Mouse (Mus musculus): ENCODE measurements around the gene Ablim1. TPM values are rescaled to one million over a fixed set of nuclear protein-coding genes. Genes with fewer than 3 reads are reported as not detected.

Ablim1 gene
- total RNA-seq (2021), result 10 to 100 TPM; 66.9 to 79.0 TPM

DNA sequence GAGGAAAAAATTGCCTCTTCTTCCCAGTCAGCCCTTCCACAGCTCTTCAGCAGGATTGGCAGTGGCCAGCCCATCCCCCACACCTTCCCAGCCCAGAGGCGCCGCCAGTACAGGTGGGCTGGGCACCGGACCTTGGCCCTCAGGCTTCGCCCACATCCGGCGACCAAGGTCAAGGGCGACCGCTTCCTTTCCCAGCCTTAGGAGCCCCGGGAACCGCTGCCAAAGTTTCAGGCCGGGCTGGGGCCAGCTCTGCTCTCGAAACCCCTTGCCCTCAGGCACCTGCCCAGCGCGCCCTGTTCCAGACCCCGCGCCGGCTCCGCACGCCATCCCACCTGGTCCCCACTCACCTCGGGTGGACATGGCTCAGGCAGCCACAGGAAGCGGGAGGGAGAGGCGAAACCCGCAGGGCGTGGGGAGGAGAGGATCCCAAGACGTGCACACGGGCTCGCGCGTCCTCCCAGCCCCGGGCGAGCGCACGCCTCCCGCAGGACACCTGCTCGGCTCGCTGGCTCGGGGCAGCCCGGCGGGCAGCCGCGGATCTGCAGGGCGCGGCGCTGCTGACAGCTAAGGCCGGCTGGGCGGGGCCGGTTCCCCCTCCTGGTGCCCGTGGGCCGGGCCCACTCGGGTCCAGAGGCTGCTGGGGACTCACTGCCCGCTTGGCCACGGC is at the start of gene Ablim1:
Ablim1 (minus strand) TSS at position 574 of the 667 bp plus-strand sequence.
- DNase-seq (ENCODE audit: extremely low spot score in 1 of 2, low spot score in 1 of 2), result peak; percentile 29 to 46

DNA sequence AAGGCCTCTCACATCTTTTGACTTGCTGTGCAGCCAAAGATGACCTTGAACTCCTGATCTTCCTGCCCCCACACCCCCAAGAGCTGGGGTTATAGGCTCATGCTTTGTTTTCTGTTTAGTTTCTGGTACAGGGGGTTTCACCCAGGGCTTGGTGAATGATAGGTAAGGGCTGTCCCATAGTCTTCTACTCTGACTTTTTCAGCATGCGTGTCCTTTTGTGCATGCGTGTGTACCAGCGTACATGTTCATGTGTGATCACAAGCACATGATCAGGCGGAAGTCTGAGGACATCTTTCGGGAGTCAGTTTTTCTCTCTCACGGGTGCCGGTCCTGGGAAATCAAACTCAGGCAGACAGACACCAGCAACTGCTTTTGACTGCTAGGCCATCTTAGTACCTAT is 48.8 kb upstream of the Ablim1 start:
- no peak for DNase-seq (ENCODE audit: extremely low spot score in 1 of 2, low spot score in 1 of 2)

DNA sequence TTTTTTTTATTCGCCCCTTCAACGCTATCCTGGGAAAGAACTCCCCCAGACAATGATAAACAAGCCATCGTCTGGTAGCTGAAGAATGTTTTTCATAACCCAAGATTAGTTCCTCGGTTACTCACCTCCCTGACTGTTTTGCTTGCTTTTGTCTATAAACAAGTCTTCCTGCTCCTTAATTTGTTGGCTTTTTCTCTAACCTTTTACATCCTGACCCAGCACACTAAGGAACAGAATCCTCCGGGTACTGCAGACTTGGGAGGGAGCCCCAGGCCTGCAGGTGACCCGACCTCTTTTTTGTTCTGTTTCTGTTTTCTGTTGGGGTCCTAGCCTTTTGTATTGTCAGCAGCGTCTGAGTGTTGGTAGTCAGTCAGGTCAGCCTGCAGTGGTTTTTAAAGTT is 48.4 kb upstream of the Ablim1 start:
- DNase-seq (ENCODE audit: extremely low spot score in 1 of 2, low spot score in 1 of 2), result no peak

DNA sequence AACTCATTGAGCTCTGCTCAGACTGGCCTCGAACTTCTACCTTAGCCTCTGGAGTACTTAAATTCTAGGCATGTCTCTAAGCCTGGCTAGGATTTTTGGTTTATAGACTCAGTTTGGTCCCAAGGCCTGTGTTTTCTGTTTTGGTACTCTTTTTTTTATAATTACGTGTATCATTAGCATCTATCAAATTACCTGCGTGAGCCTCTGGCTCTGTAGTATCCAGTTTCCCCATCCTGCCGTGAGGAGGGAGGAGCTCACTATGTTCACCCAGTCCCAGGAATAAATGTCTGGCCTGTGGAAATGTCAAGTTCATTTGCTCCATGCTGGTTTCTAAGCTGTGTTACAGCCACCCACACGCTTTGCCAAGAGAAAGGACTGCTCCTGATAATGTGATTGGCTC is 47.9 kb upstream of the Ablim1 start:
- DNase-seq (ENCODE audit: extremely low spot score in 1 of 2, low spot score in 1 of 2), result no peak

DNA sequence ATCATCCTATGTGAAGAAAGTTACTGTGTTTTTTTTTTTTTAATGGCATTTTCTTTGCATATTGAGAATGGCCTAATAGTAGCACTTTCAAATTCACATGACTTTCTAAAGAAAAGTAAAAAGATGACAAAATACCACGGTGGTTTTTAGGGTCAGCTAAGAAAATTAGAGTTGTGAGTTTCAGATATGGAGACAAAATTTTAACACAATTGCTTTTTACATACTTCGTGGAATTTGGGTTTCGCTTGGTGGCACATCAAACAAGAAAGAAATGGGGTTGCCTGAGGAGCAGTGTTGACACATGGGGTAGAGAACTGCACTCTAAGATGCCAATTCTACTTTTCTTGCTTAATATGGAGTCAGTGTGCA is 47.2 kb upstream of the Ablim1 start:
- no peak for DNase-seq (ENCODE audit: extremely low spot score in 1 of 2, low spot score in 1 of 2)

DNA sequence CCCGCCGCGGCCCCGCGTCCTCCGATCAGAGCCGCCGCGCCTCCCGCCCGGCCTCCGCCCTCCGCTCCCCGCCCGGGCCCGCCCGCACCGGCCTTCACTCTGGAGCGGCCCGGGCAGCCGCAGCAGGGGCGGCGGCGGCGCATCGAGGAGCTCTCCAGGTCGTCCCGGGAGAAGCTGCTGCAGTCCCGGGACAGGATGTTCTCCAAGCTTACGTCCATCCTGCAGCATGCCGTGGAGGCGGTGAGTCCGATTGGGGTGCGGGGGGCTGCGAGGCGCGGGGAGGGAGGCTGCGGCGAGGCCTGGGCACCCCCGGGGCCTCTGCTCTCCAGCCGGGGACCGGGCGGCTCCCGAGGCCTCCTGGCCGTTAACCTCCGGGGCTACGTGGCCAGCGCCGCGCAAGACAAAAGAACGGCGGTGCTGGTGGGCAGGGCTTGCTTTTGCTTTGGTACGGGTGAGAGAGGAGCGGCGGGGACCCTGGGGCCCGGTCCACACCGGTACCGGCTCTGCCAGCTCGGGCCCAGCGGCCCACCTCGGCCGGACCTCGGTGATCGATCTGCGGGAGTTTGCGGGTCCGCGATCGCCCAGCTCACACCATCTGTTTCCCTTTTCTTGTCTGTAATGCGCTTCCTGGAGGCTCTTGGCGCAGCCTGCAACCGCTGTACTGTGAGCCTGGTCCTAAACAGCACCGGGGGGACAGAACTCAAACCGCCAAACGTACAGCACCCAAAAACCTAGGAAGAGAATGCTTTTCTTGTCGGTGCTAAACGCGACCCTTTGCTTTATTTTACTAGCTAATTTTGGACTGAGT is 46.6 kb upstream of the Ablim1 start:
- DNase-seq (ENCODE audit: extremely low spot score in 1 of 2, low spot score in 1 of 2), result peak; percentile 30 to 63

DNA sequence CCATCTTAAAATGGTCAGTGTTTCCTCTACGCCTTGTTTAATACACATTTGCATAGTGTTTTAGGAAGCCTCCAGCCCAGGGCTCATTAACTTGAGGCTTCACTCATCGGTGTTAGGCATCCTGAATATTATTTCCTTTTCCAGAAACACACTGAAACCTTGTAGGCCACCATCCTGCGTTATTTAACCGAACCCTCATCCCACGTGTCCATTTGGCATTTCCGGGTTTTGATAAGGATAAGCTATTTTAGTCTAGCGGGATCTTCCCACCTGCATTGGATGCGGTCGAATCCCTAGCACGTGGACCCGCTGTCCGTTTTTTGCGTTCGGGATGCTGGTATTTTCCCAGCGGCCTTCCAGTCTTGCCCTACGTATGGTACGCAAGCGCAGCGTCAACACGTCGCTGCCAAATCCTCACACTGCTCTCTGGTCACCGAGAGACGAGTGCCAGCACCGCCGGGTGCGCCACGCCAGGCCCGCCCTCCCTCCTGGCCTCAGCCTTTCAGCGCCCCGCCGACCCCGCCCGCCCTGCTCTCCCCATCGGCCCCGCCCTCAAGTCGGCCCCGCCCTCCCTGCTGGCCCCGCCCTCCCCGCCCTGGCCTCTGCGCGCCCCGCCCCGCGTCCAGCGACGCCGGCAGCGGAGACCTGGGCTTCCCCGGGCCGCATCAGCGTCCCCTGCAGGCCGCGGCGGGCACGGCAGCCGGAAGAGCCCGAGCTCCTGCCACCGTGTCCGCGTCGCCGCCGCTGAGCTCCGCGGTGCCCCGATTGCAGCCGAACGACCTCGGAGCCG is 45.8 kb upstream of the Ablim1 start, which contains the start of gene Fam160b1:
Fam160b1 (plus strand) TSS at position 340 of the 790 bp plus-strand sequence.
- peak; percentile 92 for DNase-seq (ENCODE audit: extremely low spot score in 1 of 2, low spot score in 1 of 2)

DNA sequence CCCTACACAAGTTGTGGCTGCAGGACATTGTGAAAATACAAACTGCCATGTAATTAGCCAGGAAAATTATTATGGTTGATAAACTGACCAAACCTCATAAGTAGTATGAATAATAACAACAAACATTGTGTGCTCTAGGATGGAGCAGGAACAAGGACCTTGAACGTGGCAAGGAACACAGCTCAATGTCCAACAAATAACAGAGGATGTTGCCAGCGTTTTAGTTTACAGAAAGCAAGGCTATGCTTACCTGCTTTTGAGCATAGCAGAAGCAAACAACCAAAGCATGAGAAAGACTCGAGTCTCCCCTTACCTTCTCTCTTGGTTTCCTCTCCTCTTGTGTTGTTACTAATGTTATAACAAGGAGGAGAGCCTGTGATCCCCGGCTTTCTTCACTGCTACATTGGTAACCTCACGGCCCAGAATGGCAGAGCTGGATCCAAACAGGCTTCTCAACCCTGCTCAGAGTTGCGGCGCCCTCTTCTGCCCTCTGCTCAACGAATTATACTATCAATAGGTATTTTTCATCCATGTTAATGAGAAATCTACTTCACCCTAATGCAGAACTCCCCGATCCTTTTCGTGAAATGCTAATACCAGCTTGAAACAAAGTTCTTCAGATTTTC is 45.1 kb upstream of the Ablim1 start:
- DNase-seq (ENCODE audit: extremely low spot score in 1 of 2, low spot score in 1 of 2), result no peak

DNA sequence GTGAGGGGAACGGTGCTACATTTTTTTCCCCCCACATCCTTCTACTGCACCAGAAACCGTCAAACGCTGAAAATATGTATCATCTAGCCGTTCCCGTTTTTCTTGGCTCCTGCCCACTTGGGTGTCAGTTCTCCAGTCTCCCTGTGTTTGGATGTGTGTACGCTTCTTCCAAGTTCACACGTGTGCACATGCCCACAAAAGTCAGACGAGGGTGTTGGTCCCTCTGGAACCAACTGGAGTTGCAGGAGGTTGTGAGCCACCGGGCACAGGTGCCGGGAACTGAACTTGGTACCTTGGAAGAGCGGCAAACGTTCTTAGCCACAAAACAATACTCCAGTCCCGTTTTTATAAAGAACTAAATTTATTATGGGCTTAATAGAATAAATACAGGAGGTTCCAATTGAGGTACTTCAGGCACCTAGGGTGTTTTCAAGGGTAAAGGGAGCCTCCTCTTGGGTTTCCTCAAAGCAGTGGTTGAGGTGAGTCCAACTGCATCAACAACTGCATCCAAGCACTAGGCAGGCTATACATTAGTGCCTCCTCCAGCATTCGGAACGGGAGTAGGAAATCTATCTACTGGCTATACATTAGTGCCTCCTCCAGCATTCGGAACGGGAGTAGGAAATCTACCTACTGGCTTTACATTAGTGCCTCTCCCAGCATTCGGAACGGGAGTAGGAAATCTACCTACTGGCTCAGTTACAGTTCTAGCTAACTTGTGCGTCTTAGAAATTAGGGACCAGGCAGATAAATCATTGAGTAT is 44.3 kb upstream of the Ablim1 start:
- no peak for DNase-seq (ENCODE audit: extremely low spot score in 1 of 2, low spot score in 1 of 2)

DNA sequence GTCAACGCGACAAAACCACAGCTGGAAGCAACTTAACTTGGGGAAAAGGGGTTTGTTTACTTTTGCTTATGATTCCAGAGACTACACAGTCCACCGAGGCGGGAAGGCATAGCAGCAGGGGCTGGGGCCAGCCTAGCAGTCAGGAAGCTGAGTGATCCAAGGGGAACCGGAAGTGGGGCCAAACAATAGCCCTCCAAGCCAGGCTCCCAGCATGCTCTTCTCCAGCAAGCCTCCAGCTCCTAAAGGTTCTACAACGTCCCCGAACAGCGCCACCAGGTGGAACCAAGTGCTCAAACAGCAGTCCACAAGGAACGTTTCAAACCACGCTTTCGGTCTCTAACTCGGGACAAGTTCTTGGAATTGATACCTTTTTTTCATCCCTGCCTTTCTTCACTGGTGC is 43.6 kb upstream of the Ablim1 start:
- DNase-seq (ENCODE audit: extremely low spot score in 1 of 2, low spot score in 1 of 2), result peak in 1 of 2 experiments; percentile 58

DNA sequence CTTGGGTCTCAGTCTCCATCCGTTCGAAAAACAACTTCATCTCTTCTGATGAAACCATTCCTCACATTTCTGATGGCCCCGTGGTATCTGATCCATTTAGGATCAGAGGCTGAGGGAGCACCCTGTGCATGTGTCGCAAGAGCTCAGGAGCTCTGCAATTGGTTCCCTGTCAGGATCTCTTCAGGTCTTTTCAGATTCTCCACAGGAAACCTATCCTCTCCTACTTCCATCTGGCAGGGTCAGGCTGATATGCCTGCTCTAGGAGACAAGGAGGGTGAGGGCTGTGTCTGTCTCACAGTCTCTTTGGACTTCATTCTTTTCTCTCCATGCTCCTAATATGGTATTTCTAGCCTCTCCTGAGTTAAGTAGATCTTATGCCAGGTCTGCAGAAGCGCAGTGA is 43.1 kb upstream of the Ablim1 start:
- no peak for DNase-seq (ENCODE audit: extremely low spot score in 1 of 2, low spot score in 1 of 2)

DNA sequence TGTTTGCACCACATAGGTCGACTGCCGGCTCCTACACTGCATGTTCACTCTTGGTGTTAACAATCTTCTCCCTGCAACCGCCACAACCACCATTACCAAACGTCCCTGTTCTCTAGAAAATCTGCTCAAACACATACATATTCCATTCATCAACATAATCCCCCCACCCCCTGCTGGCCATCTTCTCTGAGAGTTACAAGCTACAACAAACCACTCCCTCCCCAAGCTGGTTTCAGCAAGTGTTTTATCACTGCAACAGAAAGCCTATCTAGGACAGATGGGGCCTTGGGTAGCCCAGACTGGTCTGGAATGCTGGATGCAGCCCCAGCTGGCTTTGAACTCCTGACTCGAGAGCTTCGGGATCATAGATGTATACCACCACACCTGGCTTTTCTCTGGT is 42.5 kb upstream of the Ablim1 start:
- DNase-seq (ENCODE audit: extremely low spot score in 1 of 2, low spot score in 1 of 2), result no peak

DNA sequence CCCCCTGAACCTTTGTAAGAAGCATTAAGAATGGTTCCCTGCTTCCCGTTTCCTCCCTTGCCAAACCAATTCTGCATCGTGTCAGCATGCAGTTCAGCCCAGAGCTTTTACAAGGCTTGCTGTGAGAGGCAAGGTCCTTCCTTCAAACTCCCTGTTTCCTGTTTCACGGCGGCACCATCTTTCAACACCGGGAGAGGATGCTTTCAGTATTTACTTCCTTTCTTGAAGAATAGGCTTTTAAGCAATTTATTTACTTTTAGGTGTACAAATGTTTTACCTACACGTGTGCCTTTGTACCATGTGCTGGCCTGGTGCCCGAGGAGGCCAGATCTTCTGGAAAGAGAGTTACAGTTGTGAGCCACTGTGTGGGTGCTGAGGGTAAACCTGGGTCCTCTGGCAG is 41.6 kb upstream of the Ablim1 start:
- DNase-seq (ENCODE audit: extremely low spot score in 1 of 2, low spot score in 1 of 2), result no peak

DNA sequence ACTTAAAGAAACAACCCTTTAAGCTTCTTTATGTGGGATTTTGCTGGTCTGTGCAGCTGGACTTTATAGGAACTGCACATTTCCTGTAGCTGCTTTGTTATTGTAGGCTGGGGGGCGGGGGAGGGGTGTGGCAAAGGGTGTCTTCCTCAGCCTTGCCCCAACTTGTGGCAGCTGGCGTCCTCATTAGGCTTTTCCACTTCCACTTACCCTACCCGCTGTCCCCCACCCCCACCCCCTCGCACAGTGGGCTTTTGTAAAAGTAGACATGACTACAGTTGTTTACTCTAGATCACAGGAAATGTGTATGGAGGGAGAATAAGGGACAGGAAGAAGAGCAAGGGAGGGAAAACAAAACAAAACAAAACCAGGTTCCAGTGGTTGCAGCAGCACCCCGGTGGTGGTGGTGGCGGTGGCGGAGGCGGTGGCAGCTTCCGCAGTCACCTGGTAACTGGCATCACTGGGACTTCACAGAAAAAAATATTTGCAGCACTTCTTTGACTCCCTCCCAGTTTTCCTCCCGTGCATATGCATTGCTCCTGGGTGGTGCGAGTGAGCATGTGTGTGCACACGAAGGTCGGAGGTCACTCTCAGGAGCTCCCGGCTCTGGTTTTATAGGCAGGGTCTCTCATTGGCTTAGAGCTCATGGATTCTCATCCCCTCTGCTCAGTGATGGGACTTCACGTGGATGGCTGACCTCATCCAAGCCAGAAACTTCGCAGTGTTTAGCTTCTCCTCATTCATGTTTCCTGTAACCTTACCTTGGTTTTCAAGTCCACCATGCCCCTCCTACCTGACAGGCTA is 40.9 kb upstream of the Ablim1 start:
- no peak for DNase-seq (ENCODE audit: extremely low spot score in 1 of 2, low spot score in 1 of 2)

DNA sequence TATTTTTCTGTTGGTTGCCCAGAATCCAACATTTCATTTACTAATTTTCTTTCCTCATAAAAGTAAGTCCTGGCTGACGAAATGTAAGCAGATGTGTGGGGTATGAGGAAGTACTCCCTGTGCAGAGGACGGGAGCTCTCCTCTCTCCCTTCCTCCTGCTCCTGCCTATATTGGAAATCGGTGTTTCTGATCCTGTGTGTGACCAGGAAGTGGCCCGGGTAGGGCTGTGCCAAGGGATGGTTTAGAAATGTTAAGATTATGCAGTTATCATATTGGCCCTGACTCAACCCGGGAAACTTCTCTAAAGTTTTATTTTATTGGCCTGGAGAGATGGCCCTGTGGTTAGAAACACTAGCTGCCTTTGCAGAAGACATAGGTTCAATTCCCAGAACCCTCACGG is 40.0 kb upstream of the Ablim1 start:
- DNase-seq (ENCODE audit: extremely low spot score in 1 of 2, low spot score in 1 of 2), result no peak

DNA sequence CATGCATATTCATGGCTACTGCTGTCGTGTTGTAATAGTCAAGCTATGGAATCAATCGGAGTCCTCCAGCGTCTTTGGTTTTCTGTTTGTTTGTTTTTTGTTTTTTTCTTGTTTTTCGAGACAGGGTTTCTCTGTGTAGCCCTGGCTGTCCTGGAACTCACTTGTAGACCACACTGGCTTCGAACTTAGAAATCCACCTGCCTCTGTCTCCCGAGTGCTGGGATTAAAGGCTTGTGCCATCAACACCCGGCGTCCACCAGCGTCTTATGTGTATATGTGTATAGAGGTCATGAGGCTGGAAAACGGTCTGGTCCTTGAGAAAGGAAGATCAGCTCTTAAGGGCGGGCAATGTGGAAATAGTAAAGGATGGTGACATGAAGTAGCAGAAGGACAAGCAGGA is 39.3 kb upstream of the Ablim1 start:
- no peak for DNase-seq (ENCODE audit: extremely low spot score in 1 of 2, low spot score in 1 of 2)

DNA sequence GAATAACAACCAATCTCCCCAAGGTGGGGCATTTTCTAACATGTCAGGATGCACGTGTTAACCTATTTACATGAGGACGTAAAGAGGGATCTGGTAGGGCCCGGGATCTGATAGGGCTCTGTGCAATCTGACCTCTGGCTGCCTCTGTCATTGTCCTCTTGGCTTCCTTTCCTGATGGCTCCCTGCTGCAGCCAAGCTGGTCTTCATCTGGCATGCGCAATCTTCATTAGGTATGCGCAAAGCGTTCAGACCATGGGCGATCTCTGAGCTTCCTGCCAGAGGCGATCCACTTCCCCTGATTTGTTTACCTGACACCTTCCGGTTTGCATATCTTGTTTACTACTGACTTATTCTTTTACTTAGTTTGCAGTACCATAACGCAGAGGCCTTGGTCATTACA is 38.5 kb upstream of the Ablim1 start:
- DNase-seq (ENCODE audit: extremely low spot score in 1 of 2, low spot score in 1 of 2), result no peak

DNA sequence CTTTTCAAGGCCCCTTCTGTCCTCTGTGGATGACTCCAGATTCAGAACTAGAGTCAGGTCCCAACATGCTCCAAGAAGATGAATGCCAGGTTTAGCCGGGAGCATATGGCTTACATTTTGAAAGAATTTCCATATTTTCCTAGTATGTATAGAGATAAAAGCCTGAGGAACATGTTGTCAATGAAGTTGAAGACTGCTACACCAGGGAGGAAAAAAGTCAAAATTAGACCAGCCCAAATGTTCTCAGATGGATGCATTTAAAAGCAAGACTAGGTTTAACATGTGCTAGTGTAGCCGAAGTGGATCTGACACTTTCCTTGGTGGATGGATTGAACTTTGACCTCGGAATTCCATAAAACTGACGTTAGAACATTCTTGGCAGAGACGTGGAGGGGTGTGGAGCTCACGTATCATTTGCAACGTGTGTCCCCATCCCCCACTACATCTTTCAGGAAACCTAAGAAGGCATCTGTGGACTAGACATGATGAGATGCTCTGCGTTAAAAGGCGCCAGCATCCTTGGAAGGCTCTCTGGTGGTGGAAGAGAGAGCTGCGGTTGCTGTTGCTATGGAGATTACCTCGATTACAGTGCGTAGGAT is 37.7 kb upstream of the Ablim1 start:
- no peak for DNase-seq (ENCODE audit: extremely low spot score in 1 of 2, low spot score in 1 of 2)

DNA sequence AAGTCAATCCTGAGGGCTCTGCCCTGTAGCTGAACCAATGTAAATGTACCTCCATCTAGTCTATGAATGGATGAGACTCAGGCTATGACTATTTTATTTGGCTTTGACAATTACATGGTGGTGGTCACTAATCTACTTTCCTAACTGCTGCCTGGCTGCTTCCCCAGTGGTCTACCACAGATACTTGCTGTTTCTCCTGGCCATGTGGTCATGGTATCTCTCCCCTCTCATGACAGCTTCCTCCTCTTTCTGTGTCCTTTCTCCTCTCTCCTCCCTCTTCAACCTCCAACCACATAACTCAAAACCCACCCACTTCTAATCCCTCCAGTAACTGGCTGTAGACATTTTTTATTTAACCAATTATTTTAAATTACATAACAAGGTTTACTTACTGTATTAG is 34.4 kb upstream of the Ablim1 start:
- no peak for DNase-seq (ENCODE audit: extremely low spot score in 1 of 2, low spot score in 1 of 2)

Data from layer of hippocampus, postnatal 25 days (tissue).